Mouse (Mus musculus): ENCODE measurements around the gene Phf14. TPM values are rescaled to one million over a fixed set of nuclear protein-coding genes. Genes with fewer than 3 reads are reported as not detected.

Gene Phf14
- polyA plus RNA-seq, 1 experiment from 2014 or later, result 101 TPM

DNA sequence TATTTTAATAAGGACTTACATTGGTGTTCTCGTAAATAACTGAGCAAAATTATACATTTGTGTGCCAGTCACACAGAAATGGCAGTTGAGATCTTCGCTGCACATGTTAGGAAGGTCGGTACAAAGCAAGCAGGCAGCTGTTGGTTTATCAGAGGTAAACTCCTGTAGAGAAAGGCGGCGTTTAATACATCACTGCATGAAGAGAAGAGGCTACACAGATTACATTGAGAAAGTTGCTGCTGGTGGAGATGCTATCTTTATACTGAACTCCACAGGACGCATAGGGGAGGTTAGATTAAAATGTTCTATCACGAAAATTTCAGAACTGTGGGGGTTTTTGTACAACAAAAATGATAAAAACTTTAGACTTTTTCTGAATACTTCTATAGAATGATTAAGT is 52.6 kb downstream of the Phf14 start:
- H3K4me1 ChIP-seq, result no peaks in the 10 kb centered on the region
- ATAC-seq (ENCODE audit: low FRiP score, low read depth), result no peak
- H3K9ac ChIP-seq, result no peak overlapping the region
- H3K9me3 ChIP-seq, result no peaks in the 10 kb centered on the region
- 93% methylated on average over 7 of the region's 7 CpGs for WGBS
- H3K27ac ChIP-seq, result no peak overlapping the region
- H3K27me3 ChIP-seq (replicated peaks), result no peaks in the 10 kb centered on the region
- H3K4me2 ChIP-seq (replicated peaks), result no peak overlapping the region
- no peak overlapping the region for H3K4me3 ChIP-seq
- peaks cover 12% of the 10 kb centered on the region for H3K36me3 ChIP-seq

- Histone ChIP-seq H3K4me1 (no peaks in the 10 kb centered on the region), H3K27me3 (replicated peaks) (no peaks in the 10 kb centered on the region), H3K4me3 (no peak overlapping the region), H3K9me3 (no peaks in the 10 kb centered on the region), H3K9ac (no peak overlapping the region), H3K36me3 (peaks cover 40% of the 10 kb centered on the region), H3K27ac (no peak overlapping the region), H3K4me2 (replicated peaks) (no peak overlapping the region)
- ATAC-seq (ENCODE audit: low FRiP score, low read depth), result no peak
- WGBS, result 96% methylated on average over 1 of the region's 1 CpGs
These were observed 86.2 kb downstream of the Phf14 start for GRCm38 (mm10) chr6:11993782-11994181.

GRCm38 (mm10) chr6:11998576-11998975 is 91.0 kb downstream of the Phf14 start:
- ATAC-seq (ENCODE audit: low FRiP score, low read depth), result no peak
- Histone ChIP-seq H3K27ac (no peak overlapping the region), H3K27me3 (replicated peaks) (no peaks in the 10 kb centered on the region), H3K36me3 (peaks cover 42% of the 10 kb centered on the region), H3K9me3 (no peaks in the 10 kb centered on the region), H3K4me3 (no peak overlapping the region), H3K9ac (no peak overlapping the region), H3K4me1 (no peaks in the 10 kb centered on the region), H3K4me2 (replicated peaks) (no peak overlapping the region)
- WGBS, result 87% methylated on average over 4 of the region's 4 CpGs

DNA sequence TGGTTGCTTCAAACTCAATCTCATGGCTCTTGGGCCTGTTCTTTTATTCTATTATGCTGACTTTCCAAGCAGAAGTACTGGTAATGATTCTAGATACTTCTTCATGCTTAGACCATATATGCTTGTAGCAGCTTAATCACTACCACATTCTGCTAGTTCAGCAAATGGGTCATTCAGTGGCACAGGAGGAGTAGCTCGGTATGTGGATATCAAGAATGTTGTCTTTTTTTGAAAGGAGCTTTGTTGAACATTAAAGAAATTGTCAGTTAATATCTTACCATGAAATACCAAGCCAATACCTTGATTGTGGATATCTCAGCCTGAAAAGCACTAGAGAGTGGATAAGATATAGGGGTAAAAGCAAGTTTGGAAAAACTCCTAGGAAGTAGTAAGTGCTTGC is 91.9 kb downstream of the Phf14 start:
- no peak for ATAC-seq (ENCODE audit: low FRiP score, low read depth)
- Histone ChIP-seq H3K27me3 (replicated peaks) (no peaks in the 10 kb centered on the region), H3K4me2 (replicated peaks) (no peak overlapping the region), H3K4me1 (no peaks in the 10 kb centered on the region), H3K9me3 (no peaks in the 10 kb centered on the region), H3K4me3 (no peak overlapping the region), H3K36me3 (peaks cover 35% of the 10 kb centered on the region), H3K9ac (no peak overlapping the region), H3K27ac (no peak overlapping the region)
- 92% methylated on average over 1 of the region's 1 CpGs for WGBS

DNA sequence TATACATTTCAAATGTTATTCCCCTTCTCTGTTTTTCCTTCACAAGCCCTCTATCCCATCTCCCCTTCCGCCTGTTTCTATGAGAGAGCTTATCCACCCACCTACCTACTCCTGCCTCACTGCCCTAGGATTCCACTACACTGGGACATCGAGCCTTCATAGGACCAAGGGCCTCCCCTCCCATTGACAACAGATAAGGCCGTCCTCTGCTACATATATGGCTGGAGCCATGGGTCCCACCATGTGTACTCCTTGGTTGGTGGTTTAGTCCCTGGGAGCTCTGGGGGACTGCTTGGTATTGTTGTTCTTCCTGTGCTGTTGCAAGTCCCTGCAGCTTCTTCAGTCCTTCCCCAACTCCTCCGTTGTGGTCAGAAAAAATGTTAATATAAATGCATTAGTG is 97.8 kb downstream of the Phf14 start:
- H3K9ac ChIP-seq, result no peak overlapping the region
- WGBS, result 94% methylated on average over 4 of the region's 4 CpGs
- no peaks in the 10 kb centered on the region for H3K4me1 ChIP-seq
- H3K36me3 ChIP-seq, result peaks cover 10% of the 10 kb centered on the region; the same call in 1 of the 2 replicates
- no peaks in the 10 kb centered on the region for H3K27me3 ChIP-seq (replicated peaks)
- ATAC-seq (ENCODE audit: low FRiP score, low read depth), result no peak
- H3K27ac ChIP-seq, result no peak overlapping the region
- no peak overlapping the region for H3K4me2 ChIP-seq (replicated peaks)
- no peak overlapping the region for H3K4me3 ChIP-seq
- H3K9me3 ChIP-seq, result no peaks in the 10 kb centered on the region

DNA sequence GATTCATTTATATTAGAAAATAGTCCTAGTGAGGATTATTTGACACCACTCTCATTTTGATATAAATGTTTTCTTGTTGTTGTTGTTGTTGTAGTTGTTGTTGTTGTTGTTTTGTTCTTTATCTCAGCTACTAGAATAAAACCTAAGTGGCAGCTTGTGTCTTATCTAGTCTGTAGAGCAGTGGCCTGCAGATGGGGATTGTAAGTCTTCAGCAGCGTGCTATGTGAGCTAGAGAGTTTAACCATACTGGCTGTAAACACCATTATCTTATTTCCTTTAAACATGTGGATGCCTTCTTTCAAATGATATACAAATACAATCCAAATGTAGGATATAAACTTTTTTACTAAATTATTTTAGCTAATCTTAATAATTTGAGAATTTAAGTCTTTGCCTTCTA is 98.4 kb downstream of the Phf14 start:
- H3K4me3 ChIP-seq, result no peak overlapping the region
- no peaks in the 10 kb centered on the region for H3K4me1 ChIP-seq
- no peak overlapping the region for H3K27ac ChIP-seq
- no peak overlapping the region for H3K9ac ChIP-seq
- H3K27me3 ChIP-seq (replicated peaks), result no peaks in the 10 kb centered on the region
- no peak overlapping the region for H3K4me2 ChIP-seq (replicated peaks)
- no peaks in the 10 kb centered on the region for H3K9me3 ChIP-seq
- 91% methylated on average over 1 of the region's 1 CpGs for WGBS
- ATAC-seq (ENCODE audit: low FRiP score, low read depth), result no peak
- H3K36me3 ChIP-seq, result peaks cover 10% of the 10 kb centered on the region; the same call in 1 of the 2 replicates

GRCm38 (mm10) chr6:12012103-12012502 is 104.5 kb downstream of the Phf14 start:
- no peak for ATAC-seq (ENCODE audit: low FRiP score, low read depth)
- Histone ChIP-seq H3K27me3 (replicated peaks) (no peaks in the 10 kb centered on the region), H3K4me2 (replicated peaks) (no peak overlapping the region), H3K9ac (no peak overlapping the region), H3K27ac (no peak overlapping the region), H3K9me3 (no peaks in the 10 kb centered on the region), H3K36me3 (peaks cover 5% of the 10 kb centered on the region; the same call in 1 of the 2 replicates), H3K4me3 (no peak overlapping the region), H3K4me1 (no peaks in the 10 kb centered on the region)
- WGBS, result 91% methylated on average over 5 of the region's 5 CpGs

GRCm38 (mm10) chr6:12014035-12014434 is 106.4 kb downstream of the Phf14 start:
- 35% methylated on average over 2 of the region's 2 CpGs for WGBS
- no peaks in the 10 kb centered on the region for H3K4me1 ChIP-seq

DNA sequence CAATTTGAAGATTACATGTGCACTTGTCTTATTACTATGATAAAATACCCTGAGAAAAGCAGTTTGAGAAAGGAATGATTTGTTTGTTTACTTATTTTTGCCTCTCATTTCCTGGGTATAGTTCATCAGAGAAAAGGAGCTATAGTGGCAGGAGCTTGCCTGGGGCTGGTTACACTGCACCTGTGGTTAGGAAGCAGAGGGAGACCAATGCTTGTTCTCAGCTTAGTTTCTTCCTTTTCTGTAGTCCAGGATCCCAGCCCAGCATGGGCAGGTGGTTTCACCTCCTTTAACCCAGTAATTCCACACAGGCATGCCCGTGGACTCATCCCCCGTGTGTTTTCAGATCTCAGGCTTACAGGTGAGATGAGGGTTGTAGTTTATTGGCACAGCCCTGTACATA is 107.1 kb downstream of the Phf14 start:
- H3K36me3 ChIP-seq, result no peaks in the 10 kb centered on the region
- no peak overlapping the region for H3K9ac ChIP-seq
- no peaks in the 10 kb centered on the region for H3K9me3 ChIP-seq
- WGBS, result 89% methylated on average over 2 of the region's 2 CpGs
- H3K4me2 ChIP-seq (replicated peaks), result no peak overlapping the region
- H3K4me3 ChIP-seq, result no peak overlapping the region
- H3K27ac ChIP-seq, result no peak overlapping the region
- H3K4me1 ChIP-seq, result no peaks in the 10 kb centered on the region
- no peaks in the 10 kb centered on the region for H3K27me3 ChIP-seq (replicated peaks)
- no peak for ATAC-seq (ENCODE audit: low FRiP score, low read depth)

More at GRCm38 (mm10) chr6:12014035-12014434, 106.4 kb downstream of the Phf14 start:
- H3K9me3 ChIP-seq, result no peaks in the 10 kb centered on the region
- H3K4me2 ChIP-seq (replicated peaks), result no peak overlapping the region
- no peaks in the 10 kb centered on the region for H3K36me3 ChIP-seq
- H3K4me3 ChIP-seq, result no peak overlapping the region
- H3K27me3 ChIP-seq (replicated peaks), result no peaks in the 10 kb centered on the region
- no peak overlapping the region for H3K9ac ChIP-seq
- no peak overlapping the region for H3K27ac ChIP-seq
- ATAC-seq (ENCODE audit: low FRiP score, low read depth), result peak; percentile 49; the same call in 1 of the 2 replicates

DNA sequence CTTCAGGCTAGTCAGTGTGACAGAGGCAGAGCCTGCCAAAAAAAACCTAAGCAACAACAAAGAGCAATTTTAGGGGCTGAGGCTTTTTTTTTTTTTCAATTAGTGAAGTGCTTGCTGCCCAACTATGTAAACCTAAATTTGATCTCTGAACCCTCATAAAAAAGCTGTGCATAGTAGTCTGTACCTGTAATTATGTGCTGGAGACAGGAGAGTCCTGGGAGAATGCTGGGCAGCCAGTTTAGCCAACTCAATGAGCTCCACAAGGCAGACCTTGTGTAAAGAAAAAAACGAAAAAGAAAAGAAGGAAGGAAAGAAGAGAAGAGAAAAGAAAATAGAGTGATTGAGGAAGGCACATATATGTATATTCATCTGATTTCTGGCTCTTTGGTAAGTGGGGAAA is 112.1 kb downstream of the Phf14 start:
- 91% methylated on average over 1 of the region's 1 CpGs for WGBS
- H3K4me1 ChIP-seq, result no peaks in the 10 kb centered on the region
- no peak for ATAC-seq (ENCODE audit: low FRiP score, low read depth)
- no peak overlapping the region for H3K9ac ChIP-seq
- no peaks in the 10 kb centered on the region for H3K27me3 ChIP-seq (replicated peaks)
- H3K9me3 ChIP-seq, result no peaks in the 10 kb centered on the region
- no peak overlapping the region for H3K4me2 ChIP-seq (replicated peaks)
- no peak overlapping the region for H3K27ac ChIP-seq
- no peak overlapping the region for H3K4me3 ChIP-seq
- peaks cover 5% of the 10 kb centered on the region; the same call in 1 of the 2 replicates for H3K36me3 ChIP-seq

- no peaks in the 10 kb centered on the region for H3K9me3 ChIP-seq
- 81% methylated on average over 3 of the region's 3 CpGs for WGBS
- H3K9ac ChIP-seq, result no peak overlapping the region
These were observed 112.5 kb downstream of the Phf14 start for GRCm38 (mm10) chr6:12020156-12020555.

GRCm38 (mm10) chr6:12020738-12021137 is 113.1 kb downstream of the Phf14 start:
- 88% methylated on average over 4 of the region's 4 CpGs for WGBS
- H3K9ac ChIP-seq, result no peak overlapping the region
- no peak overlapping the region for H3K4me2 ChIP-seq (replicated peaks)
- H3K4me3 ChIP-seq, result no peak overlapping the region
- ATAC-seq (ENCODE audit: low FRiP score, low read depth), result no peak
- no peaks in the 10 kb centered on the region for H3K9me3 ChIP-seq
- H3K36me3 ChIP-seq, result peaks cover 5% of the 10 kb centered on the region; the same call in 1 of the 2 replicates
- H3K27me3 ChIP-seq (replicated peaks), result no peaks in the 10 kb centered on the region
- H3K4me1 ChIP-seq, result no peaks in the 10 kb centered on the region
- H3K27ac ChIP-seq, result no peak overlapping the region

More at GRCm38 (mm10) chr6:12020156-12020555, 112.5 kb downstream of the Phf14 start:
- Histone ChIP-seq H3K4me3 (no peak overlapping the region), H3K4me2 (replicated peaks) (no peak overlapping the region), H3K27me3 (replicated peaks) (no peaks in the 10 kb centered on the region), H3K36me3 (peaks cover 5% of the 10 kb centered on the region; the same call in 1 of the 2 replicates), H3K4me1 (no peaks in the 10 kb centered on the region), H3K27ac (no peak overlapping the region)
- ATAC-seq (ENCODE audit: low FRiP score, low read depth), result no peak

DNA sequence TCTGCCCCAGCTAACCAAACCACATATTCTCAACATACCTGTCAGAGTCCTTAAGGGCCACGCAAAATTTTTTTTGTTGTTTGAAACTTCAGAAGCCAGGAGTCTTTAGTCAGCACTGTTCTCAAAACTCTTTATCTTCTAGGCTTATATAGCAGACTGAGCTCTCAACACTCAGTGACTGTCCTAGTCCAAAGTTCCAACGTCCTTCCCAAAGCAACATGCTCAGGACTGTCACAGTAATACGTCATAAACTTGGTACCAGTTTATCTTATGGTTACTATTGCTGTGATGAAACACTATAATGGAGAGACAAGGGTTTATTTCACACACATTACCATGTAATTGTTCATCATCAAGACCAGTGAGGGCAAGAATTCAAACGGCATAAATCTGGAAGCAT is 113.9 kb downstream of the Phf14 start:
- Histone ChIP-seq H3K4me2 (replicated peaks) (no peak overlapping the region), H3K36me3 (peaks cover 5% of the 10 kb centered on the region; the same call in 1 of the 2 replicates), H3K4me3 (no peak overlapping the region), H3K9ac (no peak overlapping the region), H3K27me3 (replicated peaks) (no peaks in the 10 kb centered on the region), H3K4me1 (no peaks in the 10 kb centered on the region), H3K9me3 (no peaks in the 10 kb centered on the region), H3K27ac (no peak overlapping the region)
- no peak for ATAC-seq (ENCODE audit: low FRiP score, low read depth)
- WGBS, result 88% methylated on average over 4 of the region's 4 CpGs
